Mouse (Mus musculus) CH12.LX (cell line): ENCODE measurements around the gene Pcsk1n. TPM values are rescaled to one million over a fixed set of nuclear protein-coding genes. Genes with fewer than 3 reads are reported as not detected.

Experiments used
- polyA plus RNA-seq: library from polyadenylated mRNA; unstranded; fragments of >175 nt; gene quantifications from 2 replicates; pipeline ENCODE4 v1.2.1, GENCODE M21; 2012; ENCODE audit warnings: low read depth; ENCODE audit not compliant: insufficient read length
- total RNA-seq, 2 experiments: library from RNA; depleted of rRNA; stranded (reverse); fragments of 300-350 nt in 1 of 2; fragments of >200 nt in 1 of 2; gene quantifications; 2 replicates each; pipeline ENCODE4 v1.2.3; 2012 to 2014

The Pcsk1n gene
- total and polyA plus RNA-seq, 3 experiments = not detected

Other genes with a start within 250 kb of the Pcsk1n start
Only the 20 nearest of the 25 such genes appear.
- 13.9 and 21.4 TPM in 2 replicates for gene Wdr45, start 205.5 kb upstream of the Pcsk1n start, total RNA-seq (2012; rRNA removed)
- 19.4 and 24.1 TPM in 2 replicates for gene Wdr45, start 205.5 kb upstream of the Pcsk1n start, total RNA-seq (2014; rRNA removed)
- 18.0 and 21.7 TPM in 2 replicates for gene Wdr45, start 205.5 kb upstream of the Pcsk1n start, polyA plus RNA-seq
- gene Gm45208, start 197.6 kb upstream of the Pcsk1n start, total RNA-seq (2012; rRNA removed) = 0.47 TPM in 1 of 2 replicates, not detected in the other
- gene Gm45208, start 197.6 kb upstream of the Pcsk1n start, total RNA-seq (2014; rRNA removed) = not detected in 2 replicates
- 13.0 and 13.1 TPM in 2 replicates for gene Gm45208, start 197.6 kb upstream of the Pcsk1n start, polyA plus RNA-seq
- gene Praf2, start 191.4 kb upstream of the Pcsk1n start, total RNA-seq (2012; rRNA removed) = 41.8 and 49.1 TPM in 2 replicates
- gene Praf2, start 191.4 kb upstream of the Pcsk1n start, total RNA-seq (2014; rRNA removed) = 25.7 and 26.9 TPM in 2 replicates
- 40.5 and 40.6 TPM in 2 replicates for gene Praf2, start 191.4 kb upstream of the Pcsk1n start, polyA plus RNA-seq
- gene Ccdc120, start 168.9 kb upstream of the Pcsk1n start, total RNA-seq (2012; rRNA removed) = 3.6 and 6.9 TPM in 2 replicates
- gene Ccdc120, start 168.9 kb upstream of the Pcsk1n start, total RNA-seq (2014; rRNA removed) = 3.5 and 4.4 TPM in 2 replicates
- gene Ccdc120, start 168.9 kb upstream of the Pcsk1n start, polyA plus RNA-seq = 6.9 and 9.0 TPM in 2 replicates
- 12.9 and 15.9 TPM in 2 replicates for gene Tfe3, start 157.3 kb upstream of the Pcsk1n start, total RNA-seq (2012; rRNA removed)
- gene Tfe3, start 157.3 kb upstream of the Pcsk1n start, total RNA-seq (2014; rRNA removed) = 6.7 and 8.3 TPM in 2 replicates
- 26.0 TPM in 2 replicates for gene Tfe3, start 157.3 kb upstream of the Pcsk1n start, polyA plus RNA-seq
- gene Gripap1, start 130.1 kb upstream of the Pcsk1n start, total RNA-seq (2012; rRNA removed) = 25.5 and 27.1 TPM in 2 replicates
- gene Gripap1, start 130.1 kb upstream of the Pcsk1n start, total RNA-seq (2014; rRNA removed) = 15.7 and 19.9 TPM in 2 replicates
- 49.4 and 53.1 TPM in 2 replicates for gene Gripap1, start 130.1 kb upstream of the Pcsk1n start, polyA plus RNA-seq
- 0.38 and 0.51 TPM in 2 replicates for gene Kcnd1, start 97.5 kb upstream of the Pcsk1n start, total RNA-seq (2012; rRNA removed)
- gene Kcnd1, start 97.5 kb upstream of the Pcsk1n start, total RNA-seq (2014; rRNA removed) = 0.57 and 0.63 TPM in 2 replicates
- 3.1 and 3.4 TPM in 2 replicates for gene Kcnd1, start 97.5 kb upstream of the Pcsk1n start, polyA plus RNA-seq
- 46.6 and 67.8 TPM in 2 replicates for gene Otud5, start 78.5 kb upstream of the Pcsk1n start, total RNA-seq (2012; rRNA removed)
- 58.0 and 61.5 TPM in 2 replicates for gene Otud5, start 78.5 kb upstream of the Pcsk1n start, total RNA-seq (2014; rRNA removed)
- 92.7 and 101 TPM in 2 replicates for gene Otud5, start 78.5 kb upstream of the Pcsk1n start, polyA plus RNA-seq
- gene Pim2, start 41.6 kb upstream of the Pcsk1n start, total RNA-seq (2012; rRNA removed) = 102 and 177 TPM in 2 replicates
- 91.7 and 119 TPM in 2 replicates for gene Pim2, start 41.6 kb upstream of the Pcsk1n start, total RNA-seq (2014; rRNA removed)
- 146 and 171 TPM in 2 replicates for gene Pim2, start 41.6 kb upstream of the Pcsk1n start, polyA plus RNA-seq
- 28.8 and 30.6 TPM in 2 replicates for gene Slc35a2, start 35.8 kb upstream of the Pcsk1n start, total RNA-seq (2012; rRNA removed)
- 15.2 and 21.2 TPM in 2 replicates for gene Slc35a2, start 35.8 kb upstream of the Pcsk1n start, total RNA-seq (2014; rRNA removed)
- gene Slc35a2, start 35.8 kb upstream of the Pcsk1n start, polyA plus RNA-seq = 25.5 and 26.4 TPM in 2 replicates
- gene Pqbp1, start 20.6 kb upstream of the Pcsk1n start, total RNA-seq (2012; rRNA removed) = 94.3 and 103 TPM in 2 replicates
- 96.6 and 101 TPM in 2 replicates for gene Pqbp1, start 20.6 kb upstream of the Pcsk1n start, total RNA-seq (2014; rRNA removed)
- 119 and 130 TPM in 2 replicates for gene Pqbp1, start 20.6 kb upstream of the Pcsk1n start, polyA plus RNA-seq
- gene Timm17b, start 20.5 kb upstream of the Pcsk1n start, total RNA-seq (2012; rRNA removed) = 37.6 and 38.8 TPM in 2 replicates
- gene Timm17b, start 20.5 kb upstream of the Pcsk1n start, total RNA-seq (2014; rRNA removed) = 25.8 and 33.1 TPM in 2 replicates
- 75.9 and 76.7 TPM in 2 replicates for gene Timm17b, start 20.5 kb upstream of the Pcsk1n start, polyA plus RNA-seq
- not detected in 2 replicates for gene Gm10491, start 12.0 kb upstream of the Pcsk1n start, total RNA-seq (2012; rRNA removed)
- not detected in 2 replicates for gene Gm10491, start 12.0 kb upstream of the Pcsk1n start, total RNA-seq (2014; rRNA removed)
- gene Gm10491, start 12.0 kb upstream of the Pcsk1n start, polyA plus RNA-seq = not detected in 2 replicates
- not detected in 2 replicates for gene Gm10490, start 10.3 kb upstream of the Pcsk1n start, total RNA-seq (2012; rRNA removed)
- not detected in 2 replicates for gene Gm10490, start 10.3 kb upstream of the Pcsk1n start, total RNA-seq (2014; rRNA removed)
- not detected in 2 replicates for gene Gm10490, start 10.3 kb upstream of the Pcsk1n start, polyA plus RNA-seq
- gene Eras, start 8.8 kb downstream of the Pcsk1n start, total RNA-seq (2012; rRNA removed) = not detected in 2 replicates
- gene Eras, start 8.8 kb downstream of the Pcsk1n start, total RNA-seq (2014; rRNA removed) = not detected in 2 replicates
- not detected in 2 replicates for gene Eras, start 8.8 kb downstream of the Pcsk1n start, polyA plus RNA-seq
- 16.5 and 19.9 TPM in 2 replicates for gene Hdac6, start 28.1 kb downstream of the Pcsk1n start, total RNA-seq (2012; rRNA removed)
- 13.7 and 15.3 TPM in 2 replicates for gene Hdac6, start 28.1 kb downstream of the Pcsk1n start, total RNA-seq (2014; rRNA removed)
- 18.3 and 19.7 TPM in 2 replicates for gene Hdac6, start 28.1 kb downstream of the Pcsk1n start, polyA plus RNA-seq
- gene Gata1, start 58.2 kb downstream of the Pcsk1n start, total RNA-seq (2012; rRNA removed) = 0.13 and 0.21 TPM in 2 replicates
- gene Gata1, start 58.2 kb downstream of the Pcsk1n start, total RNA-seq (2014; rRNA removed) = 0.23 TPM in 1 of 2 replicates, not detected in the other
- gene Gata1, start 58.2 kb downstream of the Pcsk1n start, polyA plus RNA-seq = 0.25 and 0.43 TPM in 2 replicates
- gene Glod5, start 98.7 kb downstream of the Pcsk1n start, total RNA-seq (2012; rRNA removed) = not detected in 2 replicates
- not detected in 2 replicates for gene Glod5, start 98.7 kb downstream of the Pcsk1n start, total RNA-seq (2014; rRNA removed)
- gene Glod5, start 98.7 kb downstream of the Pcsk1n start, polyA plus RNA-seq = not detected in 2 replicates
- gene Suv39h1, start 154.9 kb downstream of the Pcsk1n start, total RNA-seq (2012; rRNA removed) = 40.6 and 46.4 TPM in 2 replicates
- gene Suv39h1, start 154.9 kb downstream of the Pcsk1n start, total RNA-seq (2014; rRNA removed) = 71.5 and 73.7 TPM in 2 replicates
- 48.4 and 51.4 TPM in 2 replicates for gene Suv39h1, start 154.9 kb downstream of the Pcsk1n start, polyA plus RNA-seq
- gene Was, start 170.7 kb downstream of the Pcsk1n start, total RNA-seq (2012; rRNA removed) = 47.0 and 58.1 TPM in 2 replicates
- 53.9 and 63.5 TPM in 2 replicates for gene Was, start 170.7 kb downstream of the Pcsk1n start, total RNA-seq (2014; rRNA removed)
- gene Was, start 170.7 kb downstream of the Pcsk1n start, polyA plus RNA-seq = 75.6 and 83.7 TPM in 2 replicates